Mouse (Mus musculus) G1E (cell line): ENCODE measurements at regions not wholly inside any gene's neighbourhood (a gene's known extent, or its start where the extent isn't known, plus 50 kb on each side); places are given as distances from the start of the nearest gene placed in this dataset.

Experiments used
- CTCF ChIP-seq: IDR thresholded peaks from 2 replicates; pipeline ENCODE4 v1.5.1; 2012; ENCODE audit warnings: low read depth, low read length, inconsistent platforms, mixed read lengths
- GATA1 ChIP-seq: IDR thresholded peaks from 2 replicates; pipeline ENCODE4 v1.6.1; 2012; ENCODE audit warnings: borderline replicate concordance, low read length, inconsistent platforms, mixed read lengths
- TAL1 ChIP-seq: conservative IDR thresholded peaks from 2 replicates; pipeline ENCODE4 v1.6.1; 2012; ENCODE audit warnings: low read depth, low read length, inconsistent platforms, mixed read lengths

DNA sequence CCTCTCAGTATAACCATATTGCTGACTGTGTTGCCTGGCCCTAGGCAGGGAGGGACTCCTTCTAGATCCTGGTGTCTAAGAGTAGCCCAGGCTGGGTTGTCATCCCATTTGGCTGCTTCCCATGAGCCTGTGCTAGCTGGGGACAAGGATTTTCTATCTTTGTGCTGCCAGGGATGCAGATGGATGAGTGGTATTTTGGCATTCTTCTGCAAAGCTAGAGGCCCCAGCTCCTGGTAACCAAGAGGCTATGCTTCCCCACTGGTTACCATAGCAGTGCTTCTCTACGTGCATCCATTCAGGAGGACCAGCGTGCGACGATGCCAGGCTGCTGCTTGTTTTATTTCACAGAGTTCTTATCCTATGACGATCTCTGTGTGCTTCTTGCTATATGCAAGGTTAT, 658.0 kb downstream of the Rnf144a start:
- TF ChIP-seq CTCF (no peak), TAL1 (no peak), GATA1 (no peak)
